Mouse (Mus musculus): ENCODE measurements around the gene Bex3.

Gene Bex3

DNA sequence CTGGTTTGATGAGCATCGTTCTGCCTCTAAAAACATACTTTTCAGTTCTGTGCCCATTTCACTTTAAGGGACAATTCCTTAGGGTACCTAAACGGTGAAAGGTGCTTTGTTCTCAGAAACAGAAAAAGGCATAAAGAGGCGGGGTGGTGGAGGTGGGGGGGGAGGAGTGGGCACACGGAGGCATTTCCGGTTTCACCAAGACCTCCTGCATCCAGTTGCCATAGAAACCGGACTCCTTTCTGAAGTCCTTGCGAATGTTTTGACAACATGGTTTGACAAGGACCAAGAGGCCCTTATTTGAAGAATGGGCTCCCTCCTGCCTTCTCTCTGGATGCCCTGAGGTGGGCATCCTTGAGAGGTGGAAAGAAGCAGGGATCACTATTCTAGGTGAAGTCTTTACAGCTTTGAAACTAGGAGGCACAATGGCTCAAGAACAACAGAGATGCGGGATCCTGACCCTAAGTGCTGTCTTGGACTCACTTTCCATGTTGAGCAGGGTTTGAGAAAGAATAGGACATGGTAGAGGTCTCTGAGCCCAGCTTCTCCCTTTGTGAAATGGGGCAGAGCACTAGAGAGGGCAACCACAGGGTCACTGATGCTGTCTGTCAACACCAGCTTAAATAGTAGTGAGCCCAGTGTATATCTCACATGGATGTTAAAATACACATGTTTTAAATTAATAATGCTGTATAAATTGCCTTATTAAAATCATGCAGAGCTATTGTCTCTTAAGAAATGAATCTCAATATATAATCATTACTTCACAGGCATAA is 43.9 kb downstream of the Bex3 start:
- no peak for DNase-seq (ENCODE audit: low spot score)

DNA sequence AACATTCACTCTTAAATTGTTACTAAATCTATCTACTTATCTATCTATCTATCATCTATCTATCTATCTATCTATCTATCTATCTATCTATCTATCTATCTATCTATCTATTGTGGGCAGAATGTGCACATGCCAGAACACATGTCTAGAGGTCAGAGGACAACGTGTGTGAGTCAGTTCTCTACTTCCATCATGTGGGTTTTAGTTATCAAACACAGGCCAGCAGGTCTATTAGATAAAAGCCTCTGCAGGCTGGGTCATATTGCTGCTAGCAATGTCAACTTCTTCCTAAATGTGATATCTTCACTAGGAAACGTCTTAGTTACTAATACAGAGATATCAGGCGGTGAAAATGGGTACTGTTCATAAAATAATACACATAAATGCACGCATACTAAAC is 49.9 kb downstream of the Bex3 start:
- DNase-seq (ENCODE audit: low spot score): no peak
